Mouse (Mus musculus) kidney, embryonic 16.5 days (tissue): Measurements from ENCODE around the gene Lamc1. TPM values are rescaled to one million over a fixed set of nuclear protein-coding genes. Genes with fewer than 3 reads are reported as not detected.

Source experiments
- ATAC-seq: fragments of 200-750 bp; cut with Nextera tagmentation; 2 replicates; pipeline ENCODE4 v1.8.0; 2017; ENCODE audit warnings: moderate TSS enrichment; ENCODE audit not compliant: low FRiP score, low TSS enrichment
- H3K27ac ChIP-seq: fragments of 300-500 bp; sonication (generic); 2 replicates; pipeline ENCODE4 v1.5.1; 2014; ENCODE audit warnings: low read length
- H3K27me3 ChIP-seq: fragments of 300-500 bp; sonication (generic); 2 replicates; pipeline ENCODE4 v1.6.1; 2014; ENCODE audit warnings: low read length, control low read depth, mixed read lengths; ENCODE audit not compliant: insufficient read depth
- H3K36me3 ChIP-seq: fragments of 300-500 bp; sonication (generic); 2 replicates; pipeline ENCODE4 v1.6.1; 2014; ENCODE audit warnings: low read length, control low read depth, mixed read lengths; ENCODE audit not compliant: insufficient read depth
- H3K4me1 ChIP-seq: fragments of 300-500 bp; sonication (generic); 2 replicates; pipeline ENCODE4 v1.6.1; 2014; ENCODE audit warnings: low read length, control low read depth, mixed read lengths; ENCODE audit not compliant: insufficient read depth
- H3K4me2 ChIP-seq: fragments of 300-500 bp; sonication (generic); replicated peaks from 2 replicates; pipeline ENCODE4 v1.6.1; 2014; ENCODE audit warnings: low read depth, low read length
- H3K4me3 ChIP-seq: fragments of 300-500 bp; sonication (generic); 2 replicates; pipeline ENCODE4 v1.5.1; 2014; ENCODE audit warnings: mild to moderate bottlenecking, low read length
- H3K9ac ChIP-seq: fragments of 300-500 bp; sonication (generic); replicated peaks from 2 replicates; pipeline ENCODE4 v1.6.1; 2014; ENCODE audit warnings: low read length
- H3K9me3 ChIP-seq: fragments of 300-500 bp; sonication (generic); 2 replicates; pipeline ENCODE4 v1.6.1; 2016; ENCODE audit warnings: low read length, control low read depth
- WGBS: fragments of 180-500 bp; shearing (Covaris S2); extraction: QIAGEN DNeasy Blood & Tissue Kit; methylation state at CpG from one replicate; pipeline ENCODE4 v1.1.7; 2014; 5-methylcytosine and 5-hydroxymethylcytosine counted together
- polyA plus RNA-seq: library from polyadenylated mRNA; unstranded; fragments of >200 nt; fragmentation: Nextera tagmentation; extraction: Ambion mirVana; gene quantifications from 2 replicates; pipeline ENCODE4 v1.2.1, GENCODE M21; 2015

Gene Lamc1
- polyA plus RNA-seq, 1 experiment from 2014 or later, result 105 TPM

- Histone ChIP-seq H3K27ac (no peak overlapping the region), H3K36me3 (0 out of 2 replicates have a peak, but pooled peaks cover 3% of the 10 kb centered on the region), H3K4me2 (no peak overlapping the region), H3K9ac (no peak overlapping the region), H3K9me3 (no peaks in the 10 kb centered on the region), H3K27me3 (no peaks in the 10 kb centered on the region), H3K4me1 (peaks cover 46% of the 10 kb centered on the region), H3K4me3 (no peak overlapping the region)
- 13% methylated on average over 4 of the region's 4 CpGs for WGBS
- no peak for ATAC-seq
Measured at GRCm38 (mm10) chr1:153291416-153291815, 41.2 kb downstream of the Lamc1 start.

- Histone ChIP-seq H3K4me1 (peaks cover 27% of the 10 kb centered on the region), H3K4me2 (no peak overlapping the region), H3K27ac (no peak overlapping the region), H3K9me3 (no peaks in the 10 kb centered on the region), H3K4me3 (no peak overlapping the region), H3K36me3 (0 out of 2 replicates have a peak, but pooled peaks cover 3% of the 10 kb centered on the region), H3K27me3 (no peaks in the 10 kb centered on the region), H3K9ac (no peak overlapping the region)
- 57% methylated on average over 4 of the region's 4 CpGs for WGBS
- ATAC-seq, result no peak
Measured at GRCm38 (mm10) chr1:153288010-153288409, 44.6 kb downstream of the Lamc1 start.

DNA sequence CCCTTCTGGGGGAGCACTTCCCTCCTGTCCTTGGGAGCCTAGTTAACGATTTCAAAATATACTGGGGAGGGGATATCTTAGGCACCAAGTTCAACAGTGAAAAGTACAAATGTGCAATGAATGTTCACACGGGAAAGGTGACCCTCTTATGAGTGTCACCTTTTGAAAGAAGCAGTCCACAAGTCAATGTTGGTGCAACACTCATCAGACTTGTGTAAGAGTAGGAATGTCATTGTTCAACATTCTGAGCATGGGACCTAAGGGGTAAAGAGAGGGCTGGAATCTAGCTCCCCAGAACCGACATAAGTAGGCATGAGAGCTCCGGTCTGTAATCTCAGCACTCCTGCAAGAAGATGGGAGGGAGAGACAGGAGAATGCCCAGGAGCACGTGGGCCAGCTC is 45.1 kb downstream of the Lamc1 start:
- Histone ChIP-seq H3K36me3 (0 out of 2 replicates have a peak, but pooled peaks cover 3% of the 10 kb centered on the region), H3K9me3 (no peaks in the 10 kb centered on the region), H3K4me2 (no peak overlapping the region), H3K9ac (no peak overlapping the region), H3K27ac (no peak overlapping the region), H3K4me3 (no peak overlapping the region), H3K4me1 (peaks cover 24% of the 10 kb centered on the region), H3K27me3 (no peaks in the 10 kb centered on the region)
- WGBS, result 76% methylated on average over 5 of the region's 5 CpGs
- ATAC-seq, result no peak

DNA sequence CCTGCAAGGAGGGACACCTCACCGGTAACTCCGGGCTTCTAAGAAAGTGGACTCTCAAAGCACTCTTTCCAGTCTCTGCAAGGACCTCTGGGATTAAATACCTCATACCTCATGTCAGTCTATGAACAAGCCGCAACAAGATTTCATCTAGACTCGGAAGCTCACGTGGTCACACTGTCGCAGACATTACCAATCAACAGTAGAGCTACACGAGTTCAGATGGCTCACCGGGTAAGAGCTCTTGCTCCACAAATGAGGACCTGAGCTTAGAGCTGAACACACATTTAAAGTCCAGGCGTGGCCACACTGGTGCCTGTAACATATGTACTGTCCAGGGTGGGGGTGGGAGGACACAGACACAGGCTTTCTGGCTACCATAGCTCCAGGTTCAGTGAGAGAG is 46.4 kb downstream of the Lamc1 start:
- Histone ChIP-seq H3K4me3 (no peak overlapping the region), H3K9ac (no peak overlapping the region), H3K27me3 (no peaks in the 10 kb centered on the region), H3K4me2 (no peak overlapping the region), H3K27ac (no peak overlapping the region), H3K36me3 (0 out of 2 replicates have a peak, but pooled peaks cover 3% of the 10 kb centered on the region), H3K4me1 (peaks cover 20% of the 10 kb centered on the region), H3K9me3 (no peaks in the 10 kb centered on the region)
- WGBS, result 83% methylated on average over 9 of the region's 9 CpGs
- no peak for ATAC-seq

GRCm38 (mm10) chr1:153285188-153285587 is 47.4 kb downstream of the Lamc1 start:
- H3K27ac ChIP-seq, result no peak overlapping the region
- 0 out of 2 replicates have a peak, but pooled peaks cover 3% of the 10 kb centered on the region for H3K36me3 ChIP-seq
- no peaks in the 10 kb centered on the region for H3K27me3 ChIP-seq
- no peaks in the 10 kb centered on the region for H3K9me3 ChIP-seq
- no peak overlapping the region for H3K4me3 ChIP-seq
- H3K9ac ChIP-seq, result no peak overlapping the region
- WGBS, result 88% methylated on average over 8 of the region's 8 CpGs
- no peak for ATAC-seq
- H3K4me1 ChIP-seq, result peaks cover 23% of the 10 kb centered on the region
- H3K4me2 ChIP-seq, result no peak overlapping the region

- H3K27ac ChIP-seq, result no peak overlapping the region
- no peak overlapping the region for H3K4me2 ChIP-seq
- no peak for ATAC-seq
- peaks cover 34% of the 10 kb centered on the region for H3K4me1 ChIP-seq
- no peak overlapping the region for H3K4me3 ChIP-seq
- no peaks in the 10 kb centered on the region for H3K27me3 ChIP-seq
- H3K9ac ChIP-seq, result no peak overlapping the region
- H3K36me3 ChIP-seq, result no peaks in the 10 kb centered on the region
- H3K9me3 ChIP-seq, result no peaks in the 10 kb centered on the region
- 73% methylated on average over 5 of the region's 5 CpGs for WGBS
Measured at GRCm38 (mm10) chr1:153282342-153282975, 50.1 kb downstream of the Lamc1 start.

DNA sequence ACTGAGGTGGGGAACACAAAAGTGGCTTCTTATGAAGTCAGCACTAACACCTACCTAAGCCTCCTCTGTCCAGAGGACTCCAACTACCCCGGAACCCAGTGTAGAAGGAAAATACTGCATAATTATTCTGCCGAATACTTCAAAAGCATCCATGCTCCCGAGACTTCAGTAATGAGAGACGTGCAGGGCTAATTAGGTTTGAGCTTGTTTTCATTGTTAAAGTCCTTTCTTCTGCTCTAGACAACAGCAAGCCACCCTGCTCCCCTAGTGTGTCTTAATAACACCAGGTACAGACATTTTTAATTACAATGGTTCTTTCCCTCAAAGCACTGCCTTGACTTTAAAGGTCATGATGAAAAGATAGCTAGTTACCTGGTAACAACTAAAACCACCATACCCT is 51.1 kb downstream of the Lamc1 start:
- H3K4me2 ChIP-seq, result no peak overlapping the region
- no peak overlapping the region for H3K9ac ChIP-seq
- no peaks in the 10 kb centered on the region for H3K27me3 ChIP-seq
- H3K27ac ChIP-seq, result no peak overlapping the region
- no peak overlapping the region for H3K4me3 ChIP-seq
- no peaks in the 10 kb centered on the region for H3K9me3 ChIP-seq
- no peaks in the 10 kb centered on the region for H3K36me3 ChIP-seq
- peaks cover 37% of the 10 kb centered on the region for H3K4me1 ChIP-seq
- ATAC-seq, result no peak
- WGBS, result 45% methylated on average over 4 of the region's 4 CpGs

DNA sequence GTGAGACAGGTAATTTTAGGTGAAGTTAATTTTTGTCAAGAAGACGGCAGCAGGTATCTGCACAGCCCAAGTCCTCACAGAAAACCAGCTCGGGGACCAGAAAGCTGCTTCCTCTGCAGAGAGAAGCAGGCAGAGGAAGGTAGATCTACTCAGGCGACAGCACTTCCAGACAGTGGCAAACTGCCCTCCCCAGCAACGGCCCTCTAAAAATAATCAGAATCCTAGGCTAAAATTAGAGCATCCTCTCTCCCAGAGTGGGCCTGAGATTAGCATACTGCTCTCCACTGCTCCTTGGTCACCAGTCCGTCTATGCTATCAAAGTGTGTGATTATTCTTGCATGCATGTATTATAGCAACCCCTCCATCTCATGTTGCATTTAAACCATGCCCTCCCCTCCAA is 52.2 kb downstream of the Lamc1 start:
- H3K4me3 ChIP-seq, result no peak overlapping the region
- no peak overlapping the region for H3K27ac ChIP-seq
- no peak for ATAC-seq
- H3K36me3 ChIP-seq, result no peaks in the 10 kb centered on the region
- H3K9ac ChIP-seq, result no peak overlapping the region
- peaks cover 40% of the 10 kb centered on the region for H3K4me1 ChIP-seq
- no peaks in the 10 kb centered on the region for H3K9me3 ChIP-seq
- H3K27me3 ChIP-seq, result no peaks in the 10 kb centered on the region
- no peak overlapping the region for H3K4me2 ChIP-seq
- WGBS, result 47% methylated on average over 5 of the region's 5 CpGs

DNA sequence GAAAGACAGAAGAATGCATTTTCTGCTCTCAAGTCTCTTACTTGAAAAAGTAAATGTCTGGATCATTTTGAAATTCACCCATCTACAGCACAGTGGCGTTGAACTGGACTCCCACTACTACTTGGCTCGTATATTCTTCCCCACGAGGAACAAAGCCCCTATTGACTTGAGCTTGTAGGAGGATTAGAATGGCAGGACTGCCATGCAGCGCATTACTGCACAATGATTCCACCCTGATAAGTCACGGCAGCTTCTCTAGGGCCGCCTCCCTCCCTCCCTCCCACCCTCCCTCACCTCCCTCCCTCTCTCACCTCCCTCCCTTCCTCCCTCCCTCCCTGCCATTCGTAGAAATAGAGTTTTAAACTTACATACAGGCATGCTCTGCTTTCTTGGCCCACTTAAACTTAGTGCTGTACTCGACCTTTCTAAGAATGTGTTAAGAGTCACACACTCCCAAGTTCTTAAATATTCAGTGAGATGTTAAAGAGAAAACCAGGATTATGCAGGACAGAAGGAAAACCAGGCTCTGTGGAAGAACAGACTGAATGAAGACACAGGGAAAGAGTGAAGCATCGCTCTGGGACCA is 54.5 kb downstream of the Lamc1 start:
- 45% methylated on average over 9 of the region's 9 CpGs for WGBS
- no peaks in the 10 kb centered on the region for H3K9me3 ChIP-seq
- no peaks in the 10 kb centered on the region for H3K27me3 ChIP-seq
- peaks cover 56% of the 10 kb centered on the region for H3K4me1 ChIP-seq
- H3K27ac ChIP-seq, result peak overlapping the region; percentile 76
- ATAC-seq, result peak; percentile 60
- no peak overlapping the region for H3K9ac ChIP-seq
- H3K4me3 ChIP-seq, result no peak overlapping the region
- no peak overlapping the region for H3K4me2 ChIP-seq
- no peaks in the 10 kb centered on the region for H3K36me3 ChIP-seq

GRCm38 (mm10) chr1:153275466-153275865 is 57.1 kb downstream of the Lamc1 start:
- Histone ChIP-seq H3K4me1 (peaks cover 43% of the 10 kb centered on the region), H3K4me3 (no peak overlapping the region), H3K27me3 (no peaks in the 10 kb centered on the region), H3K9ac (no peak overlapping the region), H3K27ac (no peak overlapping the region), H3K4me2 (no peak overlapping the region), H3K9me3 (no peaks in the 10 kb centered on the region), H3K36me3 (no peaks in the 10 kb centered on the region; the same call in 1 of the 2 replicates)
- WGBS, result 74% methylated on average over 5 of the region's 5 CpGs
- no peak for ATAC-seq
